Mouse (Mus musculus) layer of hippocampus, postnatal 14 days (tissue): ENCODE results near the gene Dusp19. TPM values are rescaled to one million over a fixed set of nuclear protein-coding genes. Genes with fewer than 3 reads are reported as not detected.

Source experiments
- DNase-seq, 2 experiments: peaks; one replicate each; pipeline ENCODE4 v3.0.0; 2021 to 2022; ENCODE audit warnings: low spot score in 2 of 2, mixed read lengths in 1 of 2
- long read RNA-seq, 2 experiments: library from polyadenylated mRNA; stranded (forward); transcript quantifications; one replicate each; pipeline ENCODE4 v2.0.0; 2021
- total RNA-seq, 2 experiments: library from RNA; stranded (reverse); gene quantifications; 2 replicates each; pipeline ENCODE4 v1.2.3; 2021

Gene Dusp19
- total RNA-seq, result 10 to 100 TPM; 20.1 to 23.6 TPM
- long read RNA-seq, experiment 1, transcript Dusp19-201 (4 exons, 1,632 nt), result major isoform, 9 of 12 reads
- long read RNA-seq, experiment 1, partial matches to known transcripts, result 0 of 12 reads
- long read RNA-seq, experiment 1, other reads (novel, unspliced or antisense), result 2 of 12 reads
- long read RNA-seq, experiment 2, transcript Dusp19-201 (4 exons, 1,632 nt), result major isoform, 11 of 21 reads
- long read RNA-seq, experiment 2, transcript Dusp19-203 (4 exons, 1,324 nt), result minor isoform, 5 of 21 reads
- long read RNA-seq, experiment 2, partial matches to known transcripts, result 1 of 21 reads
- long read RNA-seq, experiment 2, other reads (novel, unspliced or antisense), result 3 of 21 reads

DNA sequence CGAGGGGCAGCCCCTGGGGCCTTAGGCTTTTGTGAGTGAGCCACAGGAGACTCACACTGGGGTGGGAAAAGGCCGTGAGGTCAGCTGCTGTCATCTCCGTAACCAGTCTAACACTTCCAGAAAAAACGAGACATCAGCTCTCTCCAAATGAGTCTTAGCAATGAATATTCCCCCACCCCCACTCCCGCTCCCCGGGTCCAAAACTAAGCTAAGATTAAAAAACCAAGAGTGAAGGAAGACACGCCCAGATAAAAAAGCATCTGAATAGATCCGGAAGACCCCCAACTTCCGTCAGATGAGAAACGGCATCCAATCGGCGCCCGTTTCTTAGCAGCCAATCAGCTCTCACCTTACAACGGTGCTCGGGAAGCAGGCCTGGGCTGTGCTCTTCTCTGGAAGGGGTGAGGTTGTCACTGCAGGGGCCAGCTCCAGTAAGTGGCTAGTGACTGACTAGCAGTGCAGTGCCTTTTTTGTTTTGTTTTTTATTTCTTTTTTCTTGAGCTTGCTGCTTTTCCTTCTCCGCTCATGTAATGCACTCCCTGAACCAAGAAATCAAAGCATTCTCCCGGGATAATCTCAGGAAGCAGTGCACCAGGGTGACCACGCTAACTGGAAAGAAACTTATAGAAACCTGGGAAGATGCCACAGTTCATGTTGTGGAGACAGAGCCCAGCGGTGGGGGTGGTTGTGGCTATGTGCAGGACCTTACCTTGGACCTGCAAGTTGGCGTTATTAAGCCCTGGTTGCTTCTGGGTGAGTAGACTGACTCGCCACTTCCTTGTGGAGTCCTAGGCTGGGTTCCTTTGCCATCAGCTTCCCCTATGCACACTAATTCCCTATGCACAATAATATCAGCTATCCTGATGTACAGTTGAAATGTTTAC, at the start of gene Dusp19, which contains the start of gene Nup35:
Gene Dusp19 (plus strand): TSS at position 192 of the 884 bp plus-strand sequence.
Gene Nup35 (plus strand): TSS at position 383 of the 884 bp plus-strand sequence.
- DNase-seq, result peak; percentile 97

DNA sequence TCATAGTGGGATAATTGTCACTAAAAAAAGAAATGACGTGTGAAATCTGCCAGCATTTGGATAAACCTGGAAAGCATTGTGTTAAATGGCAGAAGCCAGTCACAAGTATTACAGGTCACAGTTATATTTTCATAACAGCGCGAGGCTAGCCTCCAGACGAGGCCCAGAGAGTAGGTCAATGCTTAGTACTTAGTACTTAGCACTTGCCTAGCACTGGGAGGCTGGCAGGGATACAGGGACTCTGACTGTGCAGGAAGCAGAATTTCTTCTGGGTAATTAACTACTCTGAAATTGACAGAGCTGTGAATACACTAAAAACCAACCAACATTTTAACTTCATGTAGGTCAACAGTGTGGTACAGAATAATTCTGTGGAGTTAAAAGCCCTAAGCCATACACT, 49.4 kb upstream of the Dusp19 start:
- DNase-seq, result no peak

DNA sequence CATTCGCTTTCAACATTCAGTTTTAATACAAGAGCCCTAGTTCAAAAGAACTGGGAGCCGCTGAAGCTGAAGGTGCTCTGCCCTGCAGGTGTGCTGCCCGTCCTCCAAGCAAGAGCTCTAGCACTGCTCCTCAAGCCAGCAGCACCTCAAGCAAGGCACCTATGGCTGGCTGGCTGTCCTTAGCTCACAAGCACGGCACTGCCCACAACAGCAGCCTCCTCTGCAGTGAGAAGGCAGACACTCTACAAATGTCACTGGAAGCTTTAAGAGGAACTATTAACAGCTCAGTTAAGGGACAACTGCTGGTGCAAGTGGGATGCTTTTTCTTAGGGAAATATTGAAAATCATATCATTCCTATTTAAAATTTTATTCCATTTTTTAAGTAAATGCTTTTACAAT, 46.2 kb upstream of the Dusp19 start:
- DNase-seq, result no peak

DNA sequence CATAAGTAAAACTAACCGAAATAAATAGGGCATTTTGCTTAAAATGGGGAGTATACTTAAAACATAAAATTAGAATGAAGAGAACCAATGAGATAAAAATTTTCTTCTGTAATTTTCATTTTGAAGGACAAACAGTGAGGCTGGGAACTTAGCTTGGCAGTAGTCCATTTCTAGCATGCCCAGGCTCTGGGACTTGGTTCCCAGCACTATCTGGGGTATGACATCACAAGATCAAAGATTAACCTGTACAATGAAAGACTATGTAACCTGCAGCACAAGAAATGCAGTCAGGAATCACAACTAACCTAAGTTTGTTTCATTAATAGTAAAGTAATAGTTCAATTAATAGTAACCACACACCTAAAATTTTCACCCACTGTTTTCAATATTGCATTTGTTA, 39.6 kb upstream of the Dusp19 start:
- DNase-seq, result no peak

DNA sequence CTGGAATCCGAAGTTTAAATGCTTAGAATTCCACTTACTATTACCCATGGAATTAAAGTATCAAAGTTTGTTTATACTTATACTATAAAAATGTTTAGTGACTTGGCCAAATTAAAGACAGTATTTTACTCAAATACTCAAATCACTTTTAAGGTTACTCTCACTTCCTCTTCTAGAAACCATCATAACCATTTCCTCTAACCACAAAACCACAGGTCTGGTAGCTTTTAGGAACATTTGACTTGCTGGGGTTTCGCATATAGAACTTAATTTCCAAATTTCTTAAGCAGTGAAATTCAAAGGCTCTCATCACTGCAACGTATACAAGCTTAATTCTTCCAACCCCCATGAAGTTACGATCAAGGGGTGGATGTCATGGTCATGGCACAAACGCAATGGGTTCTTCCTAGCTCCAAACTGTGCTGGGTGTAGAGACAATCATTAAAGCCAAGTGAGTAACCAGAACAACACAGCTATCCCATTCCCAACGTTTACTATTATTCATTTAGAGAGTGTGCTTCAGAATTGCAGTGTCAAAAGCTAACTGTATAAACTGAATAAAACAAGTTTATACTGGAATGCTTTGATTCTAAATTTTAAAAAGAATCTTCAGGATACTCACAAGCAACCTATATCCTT, 37.5 kb upstream of the Dusp19 start:
- DNase-seq, result no peak

DNA sequence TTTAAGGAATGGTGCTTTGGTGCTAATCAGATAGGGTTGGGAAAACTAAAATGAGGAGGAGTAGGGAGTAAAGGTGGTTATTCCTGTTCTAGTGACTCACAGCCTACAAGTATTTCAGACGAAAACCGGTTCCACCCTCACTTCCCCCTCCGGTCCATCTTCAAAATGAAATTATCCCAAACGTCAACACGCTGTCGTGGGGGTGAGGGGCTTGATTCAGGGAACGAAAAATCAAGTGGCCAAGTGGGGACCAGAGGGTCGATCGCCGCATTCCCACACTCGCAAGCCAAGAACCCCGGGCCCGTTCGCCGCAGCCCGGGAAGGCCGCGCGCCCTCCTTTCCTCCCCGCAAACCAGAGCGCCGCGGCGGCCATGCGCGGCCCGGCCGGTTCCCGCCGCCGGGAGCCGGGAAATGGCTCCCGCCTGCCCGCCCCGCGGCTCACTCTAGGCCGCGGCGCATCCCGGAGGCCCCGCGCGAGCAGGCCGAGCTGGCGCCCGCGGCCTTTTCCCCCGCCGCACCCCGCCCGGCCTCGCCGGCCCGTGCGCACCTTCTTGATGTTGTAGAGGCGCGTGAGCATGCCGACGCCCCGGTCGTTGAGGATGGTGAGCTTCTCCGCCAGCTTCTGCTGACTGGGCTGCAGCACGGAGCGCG, 36.4 kb upstream of the Dusp19 start:
- DNase-seq, result peak in 1 of 2 experiments; percentile 42

DNA sequence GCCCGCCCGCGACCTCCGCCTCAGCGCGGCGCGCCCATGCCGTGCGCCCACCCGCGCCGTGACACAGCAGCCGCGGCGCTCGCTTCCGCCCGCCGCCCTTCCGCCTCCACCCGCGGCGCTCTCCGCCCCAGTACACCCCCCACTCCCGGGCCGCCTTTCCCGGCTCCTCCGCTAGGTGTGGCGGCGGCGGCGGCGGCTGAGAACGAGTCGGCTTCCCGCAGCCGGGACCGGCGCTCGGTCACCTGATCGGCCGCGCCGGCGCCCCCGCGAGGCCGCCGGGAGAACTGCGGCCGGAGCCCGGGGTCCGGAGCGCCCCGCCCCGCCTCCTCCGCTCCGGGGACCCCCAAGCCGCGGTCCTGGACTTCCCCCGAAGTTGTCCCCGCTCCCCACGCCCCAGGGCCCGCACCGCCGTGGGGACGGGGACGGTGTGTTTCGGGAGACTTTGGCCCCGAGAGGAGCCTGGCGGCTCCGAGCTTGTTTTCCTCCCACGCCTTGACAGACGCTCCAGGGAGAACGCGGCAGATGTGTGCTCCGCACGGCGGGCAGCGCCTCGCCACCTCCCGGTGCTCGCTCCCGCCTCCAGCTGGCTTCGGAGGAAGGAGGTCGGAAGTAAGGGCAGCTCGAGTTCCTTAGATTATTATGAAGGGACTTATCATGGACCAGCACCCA, 35.7 kb upstream of the Dusp19 start, which contains the start of gene Nckap1:
Gene Nckap1 (minus strand): TSS at position 338 of the 669 bp plus-strand sequence.
- DNase-seq, result peak; percentile 88 to 92

DNA sequence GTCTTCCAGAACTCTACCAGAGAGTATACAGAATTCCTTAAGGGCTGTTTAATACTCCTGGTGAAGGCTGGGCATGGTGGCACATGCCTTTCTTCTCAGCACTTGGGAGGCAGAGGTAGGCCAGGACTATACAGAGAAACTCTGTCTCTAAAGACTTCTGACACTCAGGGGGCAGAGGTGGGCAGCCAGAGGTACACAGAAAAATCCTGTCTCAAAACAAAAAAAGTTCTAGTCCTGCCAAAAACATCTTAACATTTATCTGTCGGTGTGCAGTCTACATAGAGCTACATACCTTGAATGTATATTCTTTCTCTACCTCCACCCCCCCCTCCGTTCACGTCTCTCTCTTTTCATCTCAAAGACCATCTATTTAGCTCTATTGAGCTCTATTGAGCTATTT, 34.5 kb upstream of the Dusp19 start:
- DNase-seq, result no peak

DNA sequence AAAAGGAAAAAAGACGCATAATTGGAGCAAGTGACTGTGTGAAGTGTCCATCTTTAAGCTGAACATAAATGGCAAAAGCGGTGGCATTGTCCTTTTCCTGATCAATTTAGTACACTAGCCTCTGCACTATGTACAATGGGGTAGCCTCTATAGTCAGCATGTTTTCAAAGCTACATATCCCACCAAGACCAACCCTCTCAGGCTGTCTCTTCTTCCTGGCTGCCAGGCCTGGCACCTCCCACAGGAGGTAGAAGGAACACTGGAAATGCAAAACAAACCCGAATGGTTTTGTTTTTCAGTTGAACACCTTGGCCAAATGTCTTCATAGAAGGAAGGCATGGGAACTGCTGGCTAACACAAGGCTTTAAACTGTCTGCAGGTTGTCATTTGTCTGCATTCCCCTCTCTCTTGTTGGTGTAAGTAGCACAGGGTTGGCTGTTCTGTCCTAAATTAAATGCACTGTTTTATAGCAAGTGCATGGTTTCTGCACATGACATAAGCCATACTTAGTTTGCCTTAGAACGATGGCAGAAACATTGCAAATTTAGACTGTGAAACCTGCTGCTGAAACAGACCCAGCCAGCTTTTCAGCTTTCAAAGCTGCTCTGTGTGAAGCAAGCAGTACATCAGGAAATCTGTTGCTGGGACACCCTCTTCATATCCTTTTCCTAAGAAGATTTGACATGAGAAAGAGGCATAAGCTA, 22.5 kb upstream of the Dusp19 start:
- peak; percentile 51 to 80 for DNase-seq

DNA sequence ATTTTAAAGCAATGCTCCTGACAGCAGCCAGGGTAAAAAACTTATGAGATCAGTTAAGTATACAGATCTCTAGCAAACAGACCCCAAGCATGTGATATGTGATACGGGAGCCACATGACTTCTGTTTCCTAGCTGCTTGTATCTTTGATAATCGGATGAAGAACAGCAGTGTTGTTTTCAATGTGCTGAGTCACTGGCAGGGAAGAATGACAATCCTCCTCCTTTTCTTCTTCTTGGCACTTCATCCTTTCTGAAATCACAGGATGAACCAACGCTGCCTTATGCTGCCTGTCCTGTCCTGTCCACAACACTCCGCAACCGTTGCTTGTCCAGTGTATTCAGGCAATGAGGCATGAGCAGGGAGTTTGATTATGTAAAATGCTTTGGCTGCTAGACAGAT, 19.9 kb upstream of the Dusp19 start:
- DNase-seq, result no peak

DNA sequence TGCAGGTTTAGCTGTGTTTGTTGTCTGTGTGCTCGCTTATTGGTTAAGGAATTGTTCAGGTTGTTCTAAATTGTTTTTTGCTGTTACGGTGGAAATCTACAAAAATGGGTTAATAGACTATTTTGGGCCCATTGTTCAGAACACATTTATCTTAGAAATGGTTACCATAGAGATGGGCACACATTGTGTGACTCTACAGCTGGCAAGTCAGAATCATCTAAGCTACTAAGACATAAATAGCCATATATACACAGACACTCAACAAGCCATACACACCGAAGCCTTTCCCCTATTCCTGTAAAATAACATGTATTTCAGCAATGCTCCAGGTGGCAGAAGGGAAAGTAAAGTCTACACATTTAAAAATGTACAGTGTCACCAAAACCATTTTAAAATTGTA, 17.0 kb upstream of the Dusp19 start:
- peak in 1 of 2 experiments; percentile 60 for DNase-seq

DNA sequence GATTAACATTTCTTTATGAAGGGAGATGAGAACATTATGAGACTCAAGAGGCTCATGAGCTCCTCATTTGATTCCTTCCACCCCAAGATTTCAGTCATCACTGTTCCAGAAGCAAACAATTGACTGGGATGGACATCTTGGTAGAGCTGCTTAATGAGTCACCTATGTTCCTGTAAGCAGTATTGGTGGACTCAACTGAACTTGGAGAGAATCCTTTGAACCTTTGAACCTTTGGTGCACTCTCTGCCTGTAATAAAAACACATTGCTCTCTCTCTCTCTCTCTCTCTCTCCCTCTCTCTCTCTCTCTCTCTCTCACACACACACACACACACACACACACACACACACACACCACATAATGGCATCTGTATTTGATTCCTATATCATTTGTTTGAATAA, 16.2 kb upstream of the Dusp19 start:
- no peak for DNase-seq

DNA sequence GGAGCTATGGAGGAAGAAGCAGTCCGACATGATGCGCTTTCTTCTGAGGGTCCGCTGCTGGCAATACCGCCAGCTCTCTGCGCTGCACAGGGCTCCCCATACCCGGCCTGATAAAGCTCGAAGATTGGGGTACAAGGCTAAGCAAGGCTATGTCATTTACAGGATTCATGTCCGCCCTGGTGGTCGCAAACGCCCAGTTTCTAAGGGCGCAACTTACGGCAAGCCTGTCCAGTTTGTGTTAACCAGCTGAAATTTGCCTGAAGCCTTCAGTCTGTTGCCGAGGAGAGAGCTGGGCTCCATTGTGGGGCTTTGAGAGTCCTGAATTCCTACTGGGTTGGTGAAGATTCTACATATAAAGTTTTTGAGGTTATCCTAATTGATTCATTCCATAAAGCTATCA, 14.1 kb upstream of the Dusp19 start:
- no peak for DNase-seq

DNA sequence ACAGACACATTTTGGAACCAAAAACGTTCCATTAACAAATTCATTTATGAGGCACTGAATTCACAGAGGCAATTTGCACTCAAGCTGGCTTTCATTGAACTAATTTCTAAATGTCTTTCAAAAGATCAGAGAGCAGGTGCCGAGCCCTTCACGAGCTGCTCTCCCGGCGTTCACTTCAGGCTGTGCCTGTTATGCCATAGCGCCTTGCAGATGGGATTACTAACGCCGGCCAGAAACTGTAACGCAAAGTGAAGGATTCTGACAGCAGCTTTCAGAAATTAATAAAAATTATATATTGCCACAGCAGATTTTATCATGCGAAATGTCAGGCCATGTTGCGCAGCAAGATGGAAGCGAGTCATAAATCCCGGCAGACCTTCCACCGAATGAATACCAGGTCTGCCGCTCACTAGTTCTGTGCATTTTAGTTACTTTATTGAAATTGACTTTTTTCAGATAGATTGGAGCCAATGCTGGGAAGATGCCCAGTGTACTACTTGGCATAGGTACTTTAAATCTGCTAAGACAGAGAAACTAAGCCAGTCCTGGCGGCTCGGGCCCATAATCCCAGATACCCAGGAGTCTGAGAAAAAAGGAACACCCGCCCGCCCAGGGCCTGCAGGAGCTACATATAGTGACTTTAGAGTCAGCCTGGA, 12.9 kb upstream of the Dusp19 start:
- peak; percentile 54 to 72 for DNase-seq

DNA sequence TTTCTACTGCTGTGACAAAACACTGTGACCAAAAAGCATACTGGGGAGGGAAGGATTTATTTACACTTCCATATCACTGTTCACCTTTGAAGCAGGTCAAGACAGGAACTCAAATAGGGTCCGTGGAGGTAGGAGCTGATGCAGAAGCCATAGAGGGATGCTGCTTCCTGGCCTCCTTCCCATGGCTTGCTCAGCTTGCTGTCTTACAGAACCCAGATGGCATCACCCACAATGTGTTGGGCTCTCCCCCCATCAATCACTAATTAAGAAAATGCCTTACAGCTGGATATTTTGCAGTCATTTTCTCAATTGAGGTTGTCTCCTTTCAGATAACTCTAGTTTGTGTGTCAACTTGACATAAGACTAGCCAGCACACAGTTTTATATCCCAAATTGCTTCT, 4.6 kb upstream of the Dusp19 start:
- peak in 1 of 2 experiments; percentile 32 for DNase-seq

DNA sequence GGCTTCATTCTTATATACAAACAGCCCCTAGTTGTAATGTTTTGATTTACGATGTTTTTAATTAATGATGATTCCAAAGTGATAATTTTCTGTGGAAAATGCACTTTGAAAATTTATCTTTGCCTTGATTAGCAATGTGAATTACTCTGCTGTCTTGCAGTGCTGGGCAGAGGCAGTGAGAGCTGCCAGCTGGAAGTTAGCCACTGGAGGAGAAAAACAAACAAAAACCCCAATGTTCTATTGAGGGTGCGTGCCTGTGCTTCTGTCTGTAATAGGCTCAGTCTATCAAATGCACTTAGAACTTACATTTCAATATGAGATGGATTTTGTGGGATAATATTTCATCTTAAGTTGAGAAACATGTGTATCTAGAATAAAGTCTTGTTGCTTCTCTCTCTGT, 4.0 kb upstream of the Dusp19 start:
- DNase-seq, result peak in 1 of 2 experiments; percentile 69

DNA sequence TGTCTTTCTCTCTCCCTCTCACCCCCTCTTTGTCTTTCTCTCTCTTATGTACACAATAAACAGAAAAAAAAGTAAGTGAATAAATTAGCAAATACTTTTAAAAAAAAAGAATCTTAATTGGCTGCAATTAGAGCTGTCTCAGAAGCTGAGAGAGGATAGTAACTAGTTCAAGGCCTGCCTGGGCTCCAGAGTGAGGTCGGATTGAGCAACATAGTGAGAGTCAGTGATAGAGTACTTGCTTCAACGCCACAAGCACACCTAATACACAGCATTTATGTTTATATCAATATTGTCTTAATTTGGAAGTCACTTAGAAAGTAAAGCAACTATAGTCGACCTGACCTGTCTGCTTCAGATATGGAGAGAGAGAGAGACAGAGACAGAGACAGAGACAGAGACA, 2.1 kb downstream of the Dusp19 start:
- no peak for DNase-seq

DNA sequence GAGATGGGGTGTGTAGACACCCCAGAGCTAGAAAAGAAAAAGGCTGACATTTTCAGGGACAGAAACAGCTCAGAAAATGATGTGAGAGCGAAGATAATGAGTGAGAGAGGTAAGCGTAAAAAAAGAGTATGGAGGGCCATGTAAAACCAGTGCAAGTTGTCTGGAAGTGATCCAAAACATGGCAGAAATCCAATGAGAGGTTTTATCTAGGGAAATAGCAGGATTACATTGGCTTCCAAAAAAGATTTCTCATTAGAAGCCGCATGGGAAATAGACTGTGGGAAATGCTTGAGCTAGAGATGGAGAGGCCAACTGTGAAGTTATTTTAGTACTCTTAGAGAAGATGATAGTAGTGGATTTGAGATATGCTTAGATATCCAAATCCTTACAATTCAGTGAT, 5.1 kb downstream of the Dusp19 start:
- no peak for DNase-seq

DNA sequence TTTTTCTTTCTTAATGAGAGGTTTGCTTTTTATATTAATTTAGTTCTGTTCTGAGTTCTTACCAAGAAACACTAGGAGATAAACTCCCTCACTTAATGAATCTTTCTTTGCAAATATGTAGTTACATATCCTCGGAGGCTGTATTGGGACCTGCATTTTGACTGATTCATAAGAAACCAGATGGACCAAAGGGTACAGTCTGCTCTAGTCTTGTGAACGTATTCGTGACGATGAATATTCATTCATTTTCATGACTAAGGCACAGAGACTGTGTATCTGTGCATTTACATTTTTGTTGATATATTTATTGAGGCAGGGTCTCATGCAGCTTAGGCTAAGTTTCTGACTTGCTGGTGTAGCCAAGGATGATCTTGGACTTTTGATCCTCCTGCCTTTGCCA, 7.7 kb downstream of the Dusp19 start:
- peak in 1 of 2 experiments; percentile 42 for DNase-seq
